Mouse (Mus musculus) kidney, adult 2 months (tissue): ENCODE data around the gene Lzts2. TPM values are rescaled to one million over a fixed set of nuclear protein-coding genes. Genes with fewer than 3 reads are reported as not detected.

ENCODE experiments used
- DNase-seq: peaks from one replicate; pipeline ENCODE4 v3.0.0; 2021
- H3K27ac ChIP-seq: fragments of 200-500 bp; 2 replicates; pipeline ENCODE4 v1.5.1; 2012; ENCODE audit warnings: low read depth, low read length, control low read depth, inconsistent platforms; ENCODE audit not compliant: insufficient read depth
- H3K27me3 ChIP-seq: fragments of 200-500 bp; replicated peaks from 2 replicates; pipeline ENCODE4 v1.6.1; 2012; ENCODE audit warnings: mild to moderate bottlenecking, moderate library complexity, low read length, inconsistent platforms; ENCODE audit not compliant: control insufficient read depth, insufficient read depth
- H3K36me3 ChIP-seq: fragments of 200-500 bp; 2 replicates; pipeline ENCODE4 v1.6.1; 2012; ENCODE audit warnings: mild to moderate bottlenecking, moderate library complexity, low read length, inconsistent platforms; ENCODE audit not compliant: control insufficient read depth, insufficient read depth
- H3K4me1 ChIP-seq: fragments of 200-500 bp; 2 replicates; pipeline ENCODE4 v1.6.1; 2011; ENCODE audit warnings: low read length; ENCODE audit not compliant: control insufficient read depth, insufficient read depth
- H3K4me3 ChIP-seq: fragments of 200-500 bp; 2 replicates; pipeline ENCODE4 v1.5.1; 2011; ENCODE audit warnings: mild to moderate bottlenecking, low read depth, low read length, control low read depth; ENCODE audit not compliant: insufficient read depth
- CTCF ChIP-seq: fragments of 200-500 bp; conservative IDR thresholded peaks from 2 replicates; pipeline ENCODE4 v1.5.1; 2011; ENCODE audit warnings: low read depth, mild to moderate bottlenecking, control low read depth, low read length, moderate library complexity, mixed read lengths; ENCODE audit not compliant: insufficient read depth, insufficient read length
- POLR2A ChIP-seq: fragments of 200-500 bp; IDR thresholded peaks from one replicate; pipeline ENCODE4 v1.6.1; 2011; ENCODE audit warnings: low read depth, low read length, control low read depth
- WGBS: fragments of 180-500 bp; shearing (Covaris S2); methylation state at CpG from one replicate; pipeline ENCODE4 v1.1.7; 2018; 5-methylcytosine and 5-hydroxymethylcytosine counted together
- polyA plus RNA-seq: library from polyadenylated mRNA; depleted of rRNA; stranded (reverse); fragments of >200 nt; gene quantifications from 2 replicates; pipeline ENCODE4 v1.2.3, GENCODE M21; 2012

The Lzts2 gene
- polyA plus RNA-seq, 1 experiment, result 54.7 TPM

GRCm38 (mm10) chr19:45003740-45004516, 10.3 kb upstream of the Lzts2 start:
- no peaks in the 10 kb centered on the region for H3K36me3 ChIP-seq
- H3K27me3 ChIP-seq, result no peaks in the 10 kb centered on the region
- no peak for DNase-seq
- TF ChIP-seq CTCF (no peak), POLR2A (no peak)
- H3K27ac ChIP-seq, result no peak overlapping the region
- 84% methylated on average over 7 of the region's 7 CpGs for WGBS
- H3K4me1 ChIP-seq, result peaks cover 19% of the 10 kb centered on the region
- H3K4me3 ChIP-seq, result no peak overlapping the region

GRCm38 (mm10) chr19:45005444-45005843, 8.8 kb upstream of the Lzts2 start, which contains the start of gene Twnk:
Gene Twnk (plus strand): TSS chr19:45005663.
- peak within 1 kb of the TSS; percentile 98 for H3K4me3 ChIP-seq
- TF ChIP-seq CTCF (no peak), POLR2A (no peak)
- 8% methylated on average over 16 of the region's 16 CpGs for WGBS
- H3K4me1 ChIP-seq, result peaks cover 19% of the 10 kb centered on the region
- H3K27me3 ChIP-seq, result no peaks in the 10 kb centered on the region
- H3K27ac ChIP-seq, result peak within 1 kb of the TSS; percentile 92
- DNase-seq, result peak; percentile 82
- no peaks in the 10 kb centered on the region for H3K36me3 ChIP-seq

GRCm38 (mm10) chr19:45005957-45006712, 8.1 kb upstream of the Lzts2 start, which contains the start of gene Mrpl43:
Gene Mrpl43 (minus strand): TSS chr19:45006442.
- TF ChIP-seq CTCF, result no peak
- peak; percentile 23 for TF ChIP-seq POLR2A
- Histone ChIP-seq H3K27ac (peak within 1 kb of the TSS; percentile 92), H3K36me3 (no peaks in the 10 kb centered on the region), H3K4me1 (peaks cover 19% of the 10 kb centered on the region), H3K4me3 (peak within 1 kb of the TSS; percentile 98), H3K27me3 (no peaks in the 10 kb centered on the region)
- peak; percentile 97 for DNase-seq
- under 1% methylated on average over 82 of the region's 82 CpGs for WGBS

- Histone ChIP-seq H3K27me3 (no peaks in the 10 kb centered on the region), H3K4me3 (peak overlapping the region; percentile 98), H3K4me1 (peaks cover 19% of the 10 kb centered on the region), H3K27ac (no peak overlapping the region; the same call in 1 of the 2 replicates), H3K36me3 (no peaks in the 10 kb centered on the region)
- TF ChIP-seq CTCF, result no peak
- TF ChIP-seq POLR2A, result no peak
- WGBS, result 20% methylated on average over 17 of the region's 17 CpGs
- no peak for DNase-seq
These were observed 7.2 kb upstream of the Lzts2 start for GRCm38 (mm10) chr19:45007021-45007420.

GRCm38 (mm10) chr19:45007425-45008191, 6.6 kb upstream of the Lzts2 start:
- DNase-seq, result peak; percentile 92
- TF ChIP-seq CTCF, result no peak
- TF ChIP-seq POLR2A, result no peak
- WGBS, result 58% methylated on average over 20 of the region's 20 CpGs
- Histone ChIP-seq H3K4me1 (peaks cover 19% of the 10 kb centered on the region), H3K36me3 (no peaks in the 10 kb centered on the region), H3K27ac (no peak overlapping the region; the same call in 1 of the 2 replicates), H3K4me3 (peak overlapping the region; percentile 98; the same call in 1 of the 2 replicates), H3K27me3 (no peaks in the 10 kb centered on the region)

- Histone ChIP-seq H3K4me3 (no peak overlapping the region), H3K4me1 (peaks cover 22% of the 10 kb centered on the region), H3K27ac (no peak overlapping the region), H3K36me3 (no peaks in the 10 kb centered on the region), H3K27me3 (no peaks in the 10 kb centered on the region)
- TF ChIP-seq CTCF (no peak), POLR2A (no peak)
- no peak for DNase-seq
- WGBS, result 87% methylated on average over 4 of the region's 4 CpGs
These were observed 3.6 kb upstream of the Lzts2 start for GRCm38 (mm10) chr19:45010646-45011045.
